Mouse (Mus musculus) retina, postnatal 7 days (tissue): ENCODE results near the gene Nkiras2.
"Not testable (repeated sequence)": the region's sequence is repeated elsewhere in the genome, so short reads cannot be mapped to it uniquely, and the experiment has no call there.

Experiments used
- DNase-seq: peaks from one replicate; pipeline ENCODE4 v3.0.0-alpha.2; 2012; ENCODE audit warnings: low read depth, low spot score

Nkiras2 gene

GRCm38 (mm10) chr11:100601372-100601771 is 17.7 kb upstream of the Nkiras2 start:
- DNase-seq, result no peak

GRCm38 (mm10) chr11:100603155-100603554 is 15.9 kb upstream of the Nkiras2 start:
- no peak for DNase-seq

GRCm38 (mm10) chr11:100603813-100604212 is 15.2 kb upstream of the Nkiras2 start:
- DNase-seq, result no peak

- DNase-seq, result no peak
These were observed 14.6 kb upstream of the Nkiras2 start for GRCm38 (mm10) chr11:100604321-100605005.

- no peak for DNase-seq
These were observed 13.6 kb upstream of the Nkiras2 start for GRCm38 (mm10) chr11:100605451-100605850.

GRCm38 (mm10) chr11:100607121-100607520 is 11.9 kb upstream of the Nkiras2 start:
- DNase-seq, result no peak

GRCm38 (mm10) chr11:100608796-100609195 is 10.2 kb upstream of the Nkiras2 start:
- DNase-seq, result no peak

GRCm38 (mm10) chr11:100609355-100609996 is 9.6 kb upstream of the Nkiras2 start:
- no peak for DNase-seq

- no peak for DNase-seq
These were observed 8.9 kb upstream of the Nkiras2 start for GRCm38 (mm10) chr11:100609997-100610680.

- no peak for DNase-seq
These were observed 7.4 kb upstream of the Nkiras2 start for GRCm38 (mm10) chr11:100611627-100612026.

- DNase-seq, result no peak
These were observed 5.8 kb upstream of the Nkiras2 start for GRCm38 (mm10) chr11:100613241-100613640.

- DNase-seq, result no peak
These were observed 2.7 kb upstream of the Nkiras2 start for GRCm38 (mm10) chr11:100616332-100616731.

GRCm38 (mm10) chr11:100616836-100617235 is 2.2 kb upstream of the Nkiras2 start:
- DNase-seq, result not testable (repeated sequence)

GRCm38 (mm10) chr11:100617480-100617879 is 1.6 kb upstream of the Nkiras2 start:
- DNase-seq, result no peak

- peak; percentile 90 for DNase-seq
These were observed 486 bp downstream of the Nkiras2 start for GRCm38 (mm10) chr11:100619485-100619975.

- DNase-seq, result no peak
These were observed 938 bp downstream of the Nkiras2 start, which contains the start of gene Dnajc7 for GRCm38 (mm10) chr11:100619982-100620381. Dnajc7 (minus strand) TSS chr11:100620168.

- DNase-seq, result peak; percentile 89
These were observed 3.7 kb downstream of the Nkiras2 start for GRCm38 (mm10) chr11:100622714-100623113.

- peak; percentile 68 for DNase-seq
These were observed 4.8 kb downstream of the Nkiras2 start for GRCm38 (mm10) chr11:100623867-100624266.

GRCm38 (mm10) chr11:100625754-100626700 is 7.0 kb downstream of the Nkiras2 start:
- no peak for DNase-seq

GRCm38 (mm10) chr11:100626701-100627195 is 7.7 kb downstream of the Nkiras2 start:
- no peak for DNase-seq

- no peak for DNase-seq
These were observed 9.0 kb downstream of the Nkiras2 start for GRCm38 (mm10) chr11:100628056-100628455.
